Mouse (Mus musculus) midbrain, embryonic 14.5 days (tissue): ENCODE measurements at regions not wholly inside any gene's neighbourhood (a gene's known extent, or its start where the extent isn't known, plus 50 kb on each side); places are given as distances from the start of the nearest gene placed in this dataset.
"Not testable (repeated sequence)": the region's sequence is repeated elsewhere in the genome, so short reads cannot be mapped to it uniquely, and the experiment has no call there.

Experiments
- ATAC-seq: fragments of 200-750 bp; cut with Nextera tagmentation; 2 replicates; pipeline ENCODE4 v1.8.0; 2017; ENCODE audit warnings: moderate number of reproducible peaks, moderate library complexity; ENCODE audit not compliant: low FRiP score, low TSS enrichment
- DNase-seq: peaks from one replicate; pipeline ENCODE4 v3.0.0-alpha.2; 2015
- H3K27ac ChIP-seq: fragments of 300-500 bp; sonication (generic); replicated peaks from 2 replicates; pipeline ENCODE4 v1.5.1; 2014; ENCODE audit warnings: mild to moderate bottlenecking, low read depth, low read length, moderate library complexity
- H3K27me3 ChIP-seq: fragments of 300-500 bp; sonication (generic); 2 replicates; pipeline ENCODE4 v1.6.1; 2014; ENCODE audit warnings: low read length, control low read depth, mixed read lengths; ENCODE audit not compliant: control insufficient read depth, insufficient read depth
- H3K36me3 ChIP-seq: fragments of 300-500 bp; sonication (generic); 2 replicates; pipeline ENCODE4 v1.6.1; 2014; ENCODE audit warnings: low read length, control low read depth; ENCODE audit not compliant: control insufficient read depth, insufficient read depth
- H3K4me1 ChIP-seq: fragments of 300-500 bp; sonication (generic); 2 replicates; pipeline ENCODE4 v1.6.1; 2014; ENCODE audit warnings: mild to moderate bottlenecking, antibody characterized with exemption, low read length, control low read depth; ENCODE audit not compliant: control insufficient read depth, insufficient read depth
- H3K4me2 ChIP-seq: fragments of 300-500 bp; sonication (generic); 2 replicates; pipeline ENCODE4 v1.6.1; 2014; ENCODE audit warnings: mild to moderate bottlenecking, low read length, moderate library complexity
- H3K4me3 ChIP-seq: fragments of 300-500 bp; sonication (generic); replicated peaks from 2 replicates; pipeline ENCODE4 v1.5.1; 2014; ENCODE audit warnings: low read depth, low read length
- H3K9ac ChIP-seq: fragments of 300-500 bp; sonication (generic); replicated peaks from 2 replicates; pipeline ENCODE4 v1.6.1; 2014; ENCODE audit warnings: mild to moderate bottlenecking, low read length, moderate library complexity
- H3K9me3 ChIP-seq: fragments of 300-500 bp; sonication (generic); 2 replicates; pipeline ENCODE4 v1.6.1; 2016; ENCODE audit warnings: low read length, control low read depth, mixed read lengths; ENCODE audit not compliant: control insufficient read depth
- WGBS: fragments of 180-500 bp; shearing (Covaris S2); extraction: QIAGEN DNeasy Blood & Tissue Kit; methylation state at CpG from one replicate; pipeline ENCODE4 v1.1.7; 2014; 5-methylcytosine and 5-hydroxymethylcytosine counted together

- H3K9me3 ChIP-seq = no peaks in the 10 kb centered on the region
- no peak overlapping the region for H3K27ac ChIP-seq
- no peak overlapping the region for H3K4me3 ChIP-seq
- H3K4me1 ChIP-seq = no peaks in the 10 kb centered on the region
- ATAC-seq (no peak), DNase-seq (no peak)
- no peak overlapping the region for H3K4me2 ChIP-seq
- H3K9ac ChIP-seq = no peak overlapping the region
- no peaks in the 10 kb centered on the region for H3K27me3 ChIP-seq
- H3K36me3 ChIP-seq = no peaks in the 10 kb centered on the region
- WGBS = 91% methylated on average over 5 of the region's 5 CpGs
Observed at GRCm38 (mm10) chr13:103602302-103602701, 172.1 kb downstream of the Srek1 start.

DNA sequence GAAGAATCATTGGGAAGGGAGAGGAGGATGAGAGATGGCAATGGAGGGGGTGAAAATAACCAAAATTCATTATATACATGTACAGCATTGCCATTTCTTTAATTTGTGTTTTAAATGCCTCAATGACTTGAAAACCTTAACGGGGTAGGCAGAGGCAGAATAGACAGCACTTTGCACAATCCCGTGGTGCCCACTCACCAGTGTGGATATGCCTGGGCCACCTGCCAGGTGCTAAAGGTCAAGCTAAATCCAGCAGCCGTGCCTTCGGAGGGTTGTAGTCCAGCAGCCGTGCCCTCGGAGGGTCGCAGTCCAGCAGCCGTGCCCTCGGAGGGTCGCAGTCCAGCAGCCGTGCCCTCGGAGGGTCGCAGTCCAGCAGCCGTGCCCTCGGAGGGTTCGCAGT lies 182.0 kb downstream of the Srek1 start:
- Histone ChIP-seq H3K4me1 (no peaks in the 10 kb centered on the region), H3K4me2 (no peak overlapping the region), H3K27ac (no peak overlapping the region), H3K36me3 (no peaks in the 10 kb centered on the region), H3K27me3 (no peaks in the 10 kb centered on the region), H3K9me3 (no peaks in the 10 kb centered on the region), H3K9ac (no peak overlapping the region), H3K4me3 (no peak overlapping the region)
- DNase-seq (no peak), ATAC-seq (no peak)
- WGBS = 90% methylated on average over 16 of the region's 16 CpGs

GRCm38 (mm10) chr13:103591874-103592273 lies 182.5 kb downstream of the Srek1 start:
- Histone ChIP-seq H3K4me2 (no peak overlapping the region), H3K27ac (no peak overlapping the region), H3K9ac (no peak overlapping the region), H3K9me3 (no peaks in the 10 kb centered on the region), H3K4me1 (no peaks in the 10 kb centered on the region), H3K27me3 (no peaks in the 10 kb centered on the region), H3K4me3 (no peak overlapping the region), H3K36me3 (no peaks in the 10 kb centered on the region)
- ATAC-seq (no peak), DNase-seq (no peak)
- WGBS = 84% methylated on average over 6 of the region's 6 CpGs

DNA sequence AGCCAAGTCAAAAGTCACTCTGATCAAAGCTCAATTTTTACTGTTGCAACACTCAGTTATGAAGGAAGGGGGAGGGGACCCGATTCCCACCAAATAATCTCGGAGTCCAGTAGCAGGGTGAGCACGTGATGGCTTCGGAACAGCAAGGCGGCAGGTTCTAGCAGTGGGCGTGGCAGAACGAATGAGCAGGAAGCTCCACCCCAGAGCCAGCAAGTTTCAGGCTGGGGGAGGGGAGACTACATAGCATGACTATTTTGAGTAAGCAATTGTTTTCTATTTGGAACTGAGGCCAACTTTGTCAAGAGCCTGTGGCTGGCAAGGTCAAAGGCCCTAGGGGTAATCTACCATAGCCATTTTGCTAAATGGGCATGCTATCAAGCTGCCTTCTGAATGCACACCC lies 183.0 kb downstream of the Srek1 start:
- ATAC-seq, DNase-seq, H3K4me1 ChIP-seq, H3K4me3 ChIP-seq, H3K9me3 ChIP-seq, H3K36me3 ChIP-seq, H3K4me2 ChIP-seq, H3K9ac ChIP-seq, H3K27me3 ChIP-seq, H3K27ac ChIP-seq: not testable (repeated sequence)
- WGBS = 79% methylated on average over 7 of the region's 7 CpGs

GRCm38 (mm10) chr13:103589646-103590045 lies 184.8 kb downstream of the Srek1 start:
- H3K4me2 ChIP-seq = no peak overlapping the region
- ATAC-seq (no peak), DNase-seq (no peak)
- H3K36me3 ChIP-seq = no peaks in the 10 kb centered on the region
- no peaks in the 10 kb centered on the region for H3K9me3 ChIP-seq
- 94% methylated on average over 5 of the region's 5 CpGs for WGBS
- no peak overlapping the region for H3K4me3 ChIP-seq
- H3K27me3 ChIP-seq = no peaks in the 10 kb centered on the region
- H3K27ac ChIP-seq = no peak overlapping the region
- H3K4me1 ChIP-seq = no peaks in the 10 kb centered on the region
- no peak overlapping the region for H3K9ac ChIP-seq

DNA sequence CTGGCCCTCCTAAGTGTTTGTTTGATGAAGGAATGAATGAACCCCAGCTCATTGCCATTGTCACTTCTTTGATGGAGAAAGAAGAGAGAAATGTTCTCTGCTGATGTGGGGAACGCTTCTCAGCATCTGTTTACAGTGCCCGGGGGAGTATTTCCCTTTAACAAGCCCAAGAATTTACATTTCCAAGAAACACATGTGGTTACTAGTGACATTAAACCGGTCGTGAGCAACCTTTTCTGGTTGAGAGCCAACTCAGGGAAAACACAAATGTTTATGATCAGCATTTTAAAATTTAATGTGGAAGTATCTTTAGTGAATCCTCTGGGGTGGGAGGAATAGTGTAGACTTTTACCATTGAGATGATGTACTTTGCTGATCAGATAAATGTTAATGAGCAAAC lies 197.6 kb downstream of the Srek1 start:
- DNase-seq (no peak), ATAC-seq (no peak)
- Histone ChIP-seq H3K4me2 (no peak overlapping the region), H3K36me3 (no peaks in the 10 kb centered on the region), H3K9ac (no peak overlapping the region), H3K27ac (no peak overlapping the region), H3K4me3 (no peak overlapping the region), H3K4me1 (no peaks in the 10 kb centered on the region), H3K27me3 (no peaks in the 10 kb centered on the region), H3K9me3 (no peaks in the 10 kb centered on the region)
- 53% methylated on average over 4 of the region's 4 CpGs for whole genome bisulfite sequencing

- H3K4me3 ChIP-seq = no peak overlapping the region
- no peak overlapping the region for H3K27ac ChIP-seq
- H3K4me2 ChIP-seq = no peak overlapping the region
- 85% methylated on average over 8 of the region's 8 CpGs for WGBS
- no peaks in the 10 kb centered on the region for H3K27me3 ChIP-seq
- ATAC-seq = no peak
- no peak for DNase-seq
- H3K36me3 ChIP-seq = no peaks in the 10 kb centered on the region
- 0 out of 2 replicates have a peak, but pooled peaks cover 7% of the 10 kb centered on the region for H3K4me1 ChIP-seq
- H3K9ac ChIP-seq = no peak overlapping the region
- no peaks in the 10 kb centered on the region for H3K9me3 ChIP-seq
Observed at GRCm38 (mm10) chr13:103564715-103565114, 209.7 kb downstream of the Srek1 start.

GRCm38 (mm10) chr13:103561795-103562705 lies 212.4 kb downstream of the Srek1 start:
- Histone ChIP-seq H3K27me3 (no peaks in the 10 kb centered on the region), H3K36me3 (no peaks in the 10 kb centered on the region), H3K27ac (no peak overlapping the region), H3K4me2 (no peak overlapping the region), H3K9me3 (no peaks in the 10 kb centered on the region), H3K9ac (no peak overlapping the region), H3K4me3 (no peak overlapping the region), H3K4me1 (0 out of 2 replicates have a peak, but pooled peaks cover 7% of the 10 kb centered on the region)
- ATAC-seq = no peak
- DNase-seq = peak; percentile 59
- WGBS = 64% methylated on average over 26 of the region's 26 CpGs

DNA sequence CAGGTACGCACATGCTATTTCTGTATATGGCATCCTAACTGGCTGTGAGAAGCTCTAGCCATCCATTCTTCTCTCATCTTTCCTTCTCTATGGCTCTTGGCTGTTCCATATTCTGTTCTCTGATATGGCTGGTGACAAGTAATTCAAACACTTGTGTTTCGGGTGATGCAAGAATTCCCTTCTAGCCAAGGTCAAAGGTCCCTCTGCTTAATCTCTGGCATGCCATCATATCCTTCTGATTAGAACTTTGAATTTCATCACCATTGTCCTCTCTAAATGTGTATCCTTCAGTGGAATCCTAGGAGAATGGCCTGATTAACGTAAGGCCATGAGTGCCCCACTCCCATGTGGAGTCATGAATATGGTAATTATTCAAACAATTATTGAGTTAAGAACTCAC lies 215.5 kb downstream of the Srek1 start:
- Histone ChIP-seq H3K4me3 (no peak overlapping the region), H3K27ac (no peak overlapping the region), H3K4me1 (0 out of 2 replicates have a peak, but pooled peaks cover 7% of the 10 kb centered on the region), H3K36me3 (no peaks in the 10 kb centered on the region), H3K27me3 (no peaks in the 10 kb centered on the region), H3K4me2 (no peak overlapping the region), H3K9ac (no peak overlapping the region), H3K9me3 (no peaks in the 10 kb centered on the region)
- no peak for DNase-seq
- 66% methylated on average over 3 of the region's 3 CpGs for WGBS
- ATAC-seq = no peak
